Mouse (Mus musculus) retina, postnatal 7 days (tissue): ENCODE measurements around the gene Ndufb7.
A peak's percentile ranks its signal among the peaks of the same experiment; 100 is the strongest.
"Not testable (repeated sequence)": the region's sequence is repeated elsewhere in the genome, so short reads cannot be mapped to it uniquely, and the experiment has no call there.

Source experiments
- DNase-seq: peaks from one replicate; pipeline ENCODE4 v3.0.0-alpha.2; 2012; ENCODE audit warnings: low read depth, low spot score

Gene Ndufb7

GRCm38 (mm10) chr8:83566469-83567395 is at the start of gene Ndufb7:
Gene Ndufb7 (plus strand): TSS chr8:83566671.
- peak; percentile 90 for DNase-seq

DNA sequence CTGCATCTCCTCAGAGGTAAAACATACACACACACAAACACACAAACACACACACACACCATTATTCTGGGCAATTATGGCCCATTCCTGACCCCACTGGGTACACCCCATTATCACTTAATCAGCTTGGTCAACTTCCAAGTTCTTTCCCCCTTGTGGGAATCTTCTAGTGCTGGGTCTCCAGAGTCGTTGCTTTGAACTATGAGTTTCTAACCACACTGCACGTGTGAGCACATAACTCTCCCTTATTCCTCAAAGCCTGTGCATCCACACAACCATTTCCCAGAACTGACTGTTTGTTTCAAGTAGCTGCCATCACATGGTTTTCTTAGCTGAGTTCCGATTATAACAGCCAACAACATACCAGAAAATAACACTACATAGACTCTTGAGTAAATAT is 46.0 kb upstream of the Ndufb7 start:
- no peak for DNase-seq

DNA sequence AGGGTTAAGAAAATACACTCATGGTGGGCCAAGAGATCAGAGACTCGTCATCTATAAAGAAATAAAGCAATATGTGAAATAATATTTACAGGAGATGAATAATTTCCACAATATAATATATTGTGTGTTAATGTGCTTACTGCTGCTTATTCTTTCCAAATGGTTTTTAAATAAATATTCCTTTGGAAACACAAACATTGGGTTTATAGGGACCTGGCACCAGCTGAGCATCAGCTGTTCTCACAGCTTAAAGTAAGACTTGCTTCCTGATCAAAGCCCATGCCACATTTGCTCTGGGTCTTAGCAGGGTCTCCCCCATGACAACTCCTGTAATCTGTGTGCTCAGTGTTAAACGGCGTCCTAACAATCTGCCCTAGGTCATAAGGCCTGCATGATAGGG is 45.6 kb upstream of the Ndufb7 start:
- not testable (repeated sequence) for DNase-seq

GRCm38 (mm10) chr8:83521310-83521709 is 45.2 kb upstream of the Ndufb7 start:
- no peak for DNase-seq

DNA sequence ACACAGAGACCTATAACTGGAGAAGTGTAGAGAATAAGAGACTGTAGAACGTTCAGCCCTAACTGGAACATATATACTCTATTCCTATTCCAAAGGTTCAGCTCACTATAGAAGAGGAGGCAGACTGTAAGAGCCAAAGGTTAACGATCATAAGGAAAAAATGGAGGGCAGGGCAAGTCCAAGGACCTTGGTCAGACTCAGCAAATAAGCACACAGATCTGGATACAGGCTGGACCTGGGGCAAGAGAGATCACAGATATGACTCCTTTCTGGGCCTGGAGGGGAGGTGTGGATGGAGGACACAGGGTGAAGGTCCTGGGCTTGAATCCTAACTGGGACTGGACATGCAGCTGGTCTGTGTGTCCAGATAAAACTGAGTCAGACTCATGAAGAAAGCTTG is 31.7 kb upstream of the Ndufb7 start:
- no peak for DNase-seq

DNA sequence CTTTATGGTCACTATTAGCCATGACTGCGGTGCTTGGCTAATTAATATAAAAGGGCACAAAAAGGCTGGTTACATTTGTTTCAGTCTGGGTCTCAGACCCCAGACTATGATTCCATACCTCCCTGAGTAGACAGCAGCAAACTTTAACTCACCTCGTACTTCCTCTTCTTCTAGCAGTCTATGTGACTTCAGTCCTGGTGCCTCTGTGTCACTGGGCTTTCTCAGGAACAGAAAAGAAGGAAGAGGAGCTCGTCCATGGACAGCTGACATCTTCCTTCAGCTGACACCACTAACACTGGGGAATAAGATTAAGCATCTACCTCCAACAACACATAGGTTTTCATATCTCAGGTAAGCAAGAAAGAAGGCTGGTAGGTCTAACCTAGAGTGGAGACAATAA is 30.7 kb upstream of the Ndufb7 start, which contains the start of gene Olfr370:
Olfr370 (plus strand) TSS at position 45 of the 400 bp plus-strand sequence.
- DNase-seq = no peak

GRCm38 (mm10) chr8:83562669-83563068 is 3.8 kb upstream of the Ndufb7 start:
- no peak for DNase-seq

GRCm38 (mm10) chr8:83563246-83563645 is 3.2 kb upstream of the Ndufb7 start:
- no peak for DNase-seq

DNA sequence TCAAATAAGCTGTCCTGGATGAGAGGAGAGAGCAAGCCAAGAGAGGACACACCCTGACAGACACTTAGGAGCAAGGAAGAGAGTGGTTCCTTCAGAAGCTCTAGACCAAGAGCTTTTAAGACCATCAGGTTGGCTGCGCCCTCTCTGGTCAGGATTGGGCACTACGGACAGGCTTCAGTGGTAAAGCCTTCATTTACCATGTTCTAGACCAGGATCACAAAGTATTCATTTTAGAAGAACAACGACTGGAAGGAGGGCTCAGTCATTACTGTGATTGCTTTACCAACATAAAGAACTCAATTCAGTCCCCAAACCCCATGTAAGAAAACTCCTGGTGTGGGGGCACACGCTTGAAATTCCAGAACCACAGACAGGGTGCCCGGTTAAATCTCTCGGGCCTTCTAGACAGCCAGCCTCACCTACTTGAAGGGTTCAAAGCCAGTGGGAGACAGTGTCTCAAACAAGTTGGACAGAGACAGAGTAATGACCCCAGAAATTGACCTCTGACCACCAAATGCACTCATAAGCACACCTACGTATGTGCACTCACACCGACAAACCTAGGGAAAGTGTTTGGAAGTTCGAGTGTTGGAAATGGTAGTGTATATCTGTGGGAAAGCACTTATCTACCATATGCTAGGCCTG is 618 bp upstream of the Ndufb7 start:
- DNase-seq = no peak

GRCm38 (mm10) chr8:83567668-83568067 is 1.2 kb downstream of the Ndufb7 start:
- no peak for DNase-seq

- DNase-seq = no peak
Observed at GRCm38 (mm10) chr8:83568128-83568527, 1.7 kb downstream of the Ndufb7 start.

GRCm38 (mm10) chr8:83568755-83569154 is 2.3 kb downstream of the Ndufb7 start:
- no peak for DNase-seq

- no peak for DNase-seq
Observed at GRCm38 (mm10) chr8:83569165-83569564, 2.7 kb downstream of the Ndufb7 start.

- no peak for DNase-seq
Observed at GRCm38 (mm10) chr8:83570272-83571000, 4.0 kb downstream of the Ndufb7 start.

- not testable (repeated sequence) for DNase-seq
Observed at GRCm38 (mm10) chr8:83571001-83571340, 4.5 kb downstream of the Ndufb7 start.

DNA sequence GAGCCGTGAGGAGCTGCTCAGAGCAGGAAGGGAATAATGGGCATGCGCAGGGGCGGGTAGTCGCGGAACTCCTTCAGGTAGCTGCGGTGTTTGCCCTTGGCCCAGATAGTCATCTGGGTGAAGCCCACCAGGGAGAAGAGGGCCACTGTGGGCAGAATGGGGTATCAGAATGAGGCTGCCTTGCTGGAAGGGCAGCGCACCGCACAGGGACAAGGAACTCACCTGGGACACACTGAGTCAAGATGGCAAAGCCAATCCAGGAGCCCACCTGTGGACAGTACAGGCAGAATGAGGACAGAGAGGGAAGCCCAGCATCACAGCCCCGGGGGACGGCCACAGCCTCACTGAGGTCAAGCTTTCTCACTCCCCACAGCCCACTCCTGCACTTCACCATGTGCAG is 5.3 kb downstream of the Ndufb7 start:
- no peak for DNase-seq

GRCm38 (mm10) chr8:83572246-83572812 is 5.9 kb downstream of the Ndufb7 start:
- DNase-seq = no peak

DNA sequence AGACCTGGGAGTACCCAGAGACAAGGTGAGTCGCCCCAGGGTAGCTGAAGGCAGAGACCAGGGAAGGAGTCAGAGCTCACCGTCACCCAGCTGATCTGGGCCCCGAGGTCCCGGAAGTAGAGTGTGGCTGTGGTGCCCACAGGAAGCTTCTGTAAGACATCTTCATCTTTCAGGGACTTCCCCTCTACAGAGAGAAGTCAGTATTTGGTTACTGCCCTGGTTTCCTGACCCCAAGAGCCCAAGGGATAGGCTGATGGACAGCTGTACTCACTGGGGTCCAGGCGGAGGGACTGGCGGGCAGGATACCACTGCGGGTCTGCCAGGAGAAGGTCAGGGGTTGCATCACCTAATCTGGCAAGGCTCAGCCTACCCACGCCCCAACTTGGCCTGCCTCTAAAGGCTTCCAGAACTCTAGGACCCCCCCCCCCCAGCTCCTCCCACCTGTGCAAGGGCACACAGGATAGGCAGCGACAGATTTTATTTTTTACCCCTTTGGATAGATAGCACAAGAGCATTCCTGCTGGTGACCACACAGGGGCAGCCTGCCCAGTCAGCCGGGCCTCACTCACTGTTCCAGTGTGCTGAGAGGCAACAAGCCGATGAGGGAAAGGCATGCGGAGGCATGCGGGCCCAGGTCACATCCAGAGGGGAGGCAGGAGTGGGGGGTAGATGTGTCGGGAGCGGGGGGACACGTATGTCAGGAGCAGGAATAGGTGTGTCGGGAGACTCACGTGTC is 6.8 kb downstream of the Ndufb7 start:
- DNase-seq = no peak

DNA sequence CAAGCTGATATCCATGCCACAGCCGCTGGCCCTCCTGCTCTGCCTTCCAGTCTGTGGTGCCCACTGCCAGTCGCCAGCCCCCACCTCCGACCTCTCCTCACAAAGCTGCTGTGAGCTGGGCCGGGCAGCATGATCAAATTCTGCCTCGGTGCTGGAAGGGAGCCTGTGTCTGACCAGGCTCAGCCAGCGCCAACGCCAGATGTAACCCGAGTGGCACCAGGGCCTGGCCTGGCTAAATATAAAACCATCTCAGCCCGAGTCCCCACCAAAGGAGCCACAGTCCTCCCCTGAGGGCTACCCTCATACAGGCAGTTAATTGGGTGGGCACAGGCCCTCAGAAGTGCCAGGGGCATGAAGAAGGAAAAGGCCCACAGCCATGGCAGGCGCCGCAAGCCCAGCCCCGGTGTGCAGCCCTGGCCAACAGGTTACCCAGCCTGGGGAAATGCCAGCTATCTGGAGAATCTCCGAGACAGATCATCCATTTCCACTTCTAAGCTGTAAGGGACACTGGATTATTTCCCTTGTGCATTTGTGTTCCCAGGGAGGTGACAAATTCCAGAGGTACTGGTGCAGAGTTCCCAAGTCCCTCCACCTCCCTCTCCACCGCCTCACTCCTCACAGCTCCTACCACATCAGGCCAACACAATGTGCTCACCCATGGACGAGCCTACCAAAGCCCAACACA is 8.3 kb downstream of the Ndufb7 start:
- no peak for DNase-seq
